9 mouse cellular contexts compared by ENCODE assay signal in genomic region chr10:59974191-59974664, GRCm38 (mm10). TPM values are rescaled to one million over a fixed set of nuclear protein-coding genes. Genes with fewer than 3 reads are reported as not detected.
DNase-seq lines count a peak whose midpoint lies in the region; ATAC-seq lines count a peak whose summit lies in the region.
"Had no signal": no experiment of that assay in that cellular context is flagged by ENCODE, and none has a peak within 500 bp of the region (broad histone marks: within the 10 kb centered on the region; RNA-seq: fewer than 3 reads in every experiment).

No protein-coding gene starts in this region.

- H3K36me3 ChIP-seq in liver, embryonic 15.5 days (replicated peaks) = no peaks in the 10 kb centered on the region
- no peaks in the 10 kb centered on the region for H3K36me3 ChIP-seq in neural tube, embryonic 11.5 days (ENCODE audit: control insufficient read depth, insufficient read depth, low read length)
- H3K36me3 ChIP-seq: liver, embryonic 13.5 days had no signal

- no peaks in the 10 kb centered on the region for H3K9me3 ChIP-seq in liver, embryonic 15.5 days (replicated peaks)
- no peaks in the 10 kb centered on the region for H3K9me3 ChIP-seq in neural tube, embryonic 11.5 days (ENCODE audit: control insufficient read depth, low read length)
- H3K9me3 ChIP-seq: liver, embryonic 13.5 days had no signal

- H3K4me2 ChIP-seq in liver, embryonic 15.5 days = no peak overlapping the region
- H3K4me2 ChIP-seq in neural tube, embryonic 11.5 days (ENCODE audit: low read depth) = no peak overlapping the region
- H3K4me2 ChIP-seq: liver, embryonic 13.5 days had no signal

- H3K27me3 ChIP-seq in liver, embryonic 15.5 days = peaks cover 31% of the 10 kb centered on the region
- no peaks in the 10 kb centered on the region for H3K27me3 ChIP-seq in neural tube, embryonic 11.5 days (ENCODE audit: control insufficient read depth, insufficient read depth, low read length)

- no peak overlapping the region for H3K9ac ChIP-seq in liver, embryonic 15.5 days
- H3K9ac ChIP-seq in neural tube, embryonic 11.5 days (ENCODE audit: low read length) = 0 out of 2 replicates have a peak overlapping the region, but pooled peaks have one; percentile 23
- H3K9ac ChIP-seq: liver, embryonic 13.5 days had no signal

- DNase-seq in layer of hippocampus, adult 9-11 months = peak; percentile 71
- no peak for DNase-seq in layer of hippocampus, adult 9-10 months (ENCODE audit: low spot score)
- no peak for DNase-seq in neural tube, embryonic 11.5 days (ENCODE audit: low spot score)
- peak; percentile 89 for DNase-seq in thymus, postnatal 14 days
- DNase-seq: liver, embryonic 13.5 days had no signal

- ATAC-seq in granulocyte monocyte progenitor cell, adult 5-6 weeks (replicated peaks; ENCODE audit: poor library complexity, severe bottlenecking) = peak; percentile 65
- peak; percentile 88 for ATAC-seq in inflammation-experienced regulatory T-cells, adult 6 months
- peak; percentile 43 for ATAC-seq in liver, embryonic 15.5 days (ENCODE audit: insufficient read depth)
- no peak for ATAC-seq in neural tube, embryonic 11.5 days (ENCODE audit: insufficient read depth, low FRiP score, low TSS enrichment)

- peak overlapping the region; percentile 92 for H3K27ac ChIP-seq in brown adipose tissue, adult 24 weeks (replicated peaks; ENCODE audit: low read depth, low read length)
- H3K27ac ChIP-seq in liver, embryonic 15.5 days (replicated peaks) = peak overlapping the region; percentile 61
- H3K27ac ChIP-seq in neural tube, embryonic 11.5 days (ENCODE audit: low read depth, low read length) = 0 out of 2 replicates have a peak overlapping the region, but pooled peaks have one; percentile 9

- WGBS in liver, embryonic 15.5 days (ENCODE audit: insufficient replicate concordance) = 17% methylated on average over 6 of the region's 6 CpGs
- WGBS in neural tube, embryonic 11.5 days = 11% methylated on average over 6 of the region's 6 CpGs

- H3K4me3 ChIP-seq in brown adipose tissue, adult 24 weeks (ENCODE audit: insufficient read depth, low read depth, low read length) = no peak overlapping the region
- no peak overlapping the region for H3K4me3 ChIP-seq in liver, embryonic 15.5 days (replicated peaks)
- H3K4me3 ChIP-seq in neural tube, embryonic 11.5 days (ENCODE audit: low read depth, low read length) = no peak overlapping the region
- H3K4me3 ChIP-seq: liver, embryonic 13.5 days had no signal

- H3K4me1 ChIP-seq in brown adipose tissue, adult 24 weeks (ENCODE audit: control insufficient read depth, insufficient read depth, insufficient read length, low read length) = peaks cover 54% of the 10 kb centered on the region
- H3K4me1 ChIP-seq in liver, embryonic 15.5 days (replicated peaks) = peaks cover 60% of the 10 kb centered on the region
- H3K4me1 ChIP-seq in neural tube, embryonic 11.5 days (ENCODE audit: control insufficient read depth, insufficient read depth, low read length) = peaks cover 18% of the 10 kb centered on the region

RNA-seq across cellular contexts. Expression of gene Ddit4, which starts 22.6 kb away (rescaled TPM):
- 6.1 and 17.7 TPM in 2 replicates for polyA plus RNA-seq in brown adipose tissue, adult 24 weeks (2012; ENCODE audit: insufficient read depth, insufficient read length, missing spikeins)
- total RNA-seq in granulocyte monocyte progenitor cell, adult 5-6 weeks (2014; fragmentation: Nextera tagmentation) = 0.49 TPM in 1 of 2 replicates, not detected in the other
- 2.0 and 2.2 TPM in 2 replicates for total RNA-seq in granulocyte monocyte progenitor cell, adult 5-6 weeks (2017)
- polyA plus RNA-seq in inflammation-experienced regulatory T-cells, adult 6 months (2017; shearing (Covaris generic)) = 10 to 100 TPM; 11.5 to 25.9 (median 14.4) TPM
- 5.6 and 6.6 TPM in 2 replicates for polyA plus RNA-seq in liver, embryonic 15.5 days (2015; fragmentation: Nextera tagmentation; extraction: Ambion mirVana)
- 5.2 and 7.0 TPM in 2 replicates for polyA plus RNA-seq in neural tube, embryonic 11.5 days (2014; fragmentation: Nextera tagmentation; extraction: Ambion mirVana)

RNA-seq across cellular contexts. Expression of gene Ascc1, which starts 28.4 kb away (rescaled TPM):
- polyA plus RNA-seq in brown adipose tissue, adult 24 weeks (2012; ENCODE audit: insufficient read depth, insufficient read length, missing spikeins) = 19.2 and 20.6 TPM in 2 replicates
- 19.4 and 24.3 TPM in 2 replicates for total RNA-seq in granulocyte monocyte progenitor cell, adult 5-6 weeks (2014; fragmentation: Nextera tagmentation)
- 24.8 and 34.2 TPM in 2 replicates for total RNA-seq in granulocyte monocyte progenitor cell, adult 5-6 weeks (2017)
- 10 to 100 TPM; 33.7 to 57.6 (median 44.3) TPM for polyA plus RNA-seq in inflammation-experienced regulatory T-cells, adult 6 months (2017; shearing (Covaris generic))
- polyA plus RNA-seq in liver, embryonic 15.5 days (2015; fragmentation: Nextera tagmentation; extraction: Ambion mirVana) = 15.7 and 16.5 TPM in 2 replicates
- polyA plus RNA-seq in neural tube, embryonic 11.5 days (2014; fragmentation: Nextera tagmentation; extraction: Ambion mirVana) = 34.9 and 35.4 TPM in 2 replicates

RNA-seq across cellular contexts. Expression of gene Anapc16, which starts 28.7 kb away (rescaled TPM):
- polyA plus RNA-seq in brown adipose tissue, adult 24 weeks (2012; ENCODE audit: insufficient read depth, insufficient read length, missing spikeins) = 59.1 and 60.8 TPM in 2 replicates
- total RNA-seq in granulocyte monocyte progenitor cell, adult 5-6 weeks (2014; fragmentation: Nextera tagmentation) = 36.2 and 43.2 TPM in 2 replicates
- 46.2 and 48.8 TPM in 2 replicates for total RNA-seq in granulocyte monocyte progenitor cell, adult 5-6 weeks (2017)
- 10 to 100 TPM; 89.0 to 99.4 (median 91.1) TPM for polyA plus RNA-seq in inflammation-experienced regulatory T-cells, adult 6 months (2017; shearing (Covaris generic))
- polyA plus RNA-seq in liver, embryonic 15.5 days (2015; fragmentation: Nextera tagmentation; extraction: Ambion mirVana) = 37.5 and 39.0 TPM in 2 replicates
- 89.1 and 90.4 TPM in 2 replicates for polyA plus RNA-seq in neural tube, embryonic 11.5 days (2014; fragmentation: Nextera tagmentation; extraction: Ambion mirVana)

Comparison
In these comparisons a context has a peak if more than half of its experiments do, and no peak if none do; other contexts are left out.
1. DNase-seq: peak in layer of hippocampus, adult 9-11 months (single experiment) and thymus, postnatal 14 days (single experiment); none in layer of hippocampus, adult 9-10 months (single experiment) and neural tube, embryonic 11.5 days (single experiment).
2. H3K27ac ChIP-seq: peak in every context shown above with its lines; median percentile 92 in brown adipose tissue, adult 24 weeks; 61 in liver, embryonic 15.5 days; 9 in neural tube, embryonic 11.5 days.